Mouse (Mus musculus): ENCODE results near the gene Fto. TPM values are rescaled to one million over a fixed set of nuclear protein-coding genes. Genes with fewer than 3 reads are reported as not detected.

Fto gene
- total RNA-seq, 1 experiment = 16.8 TPM

DNA sequence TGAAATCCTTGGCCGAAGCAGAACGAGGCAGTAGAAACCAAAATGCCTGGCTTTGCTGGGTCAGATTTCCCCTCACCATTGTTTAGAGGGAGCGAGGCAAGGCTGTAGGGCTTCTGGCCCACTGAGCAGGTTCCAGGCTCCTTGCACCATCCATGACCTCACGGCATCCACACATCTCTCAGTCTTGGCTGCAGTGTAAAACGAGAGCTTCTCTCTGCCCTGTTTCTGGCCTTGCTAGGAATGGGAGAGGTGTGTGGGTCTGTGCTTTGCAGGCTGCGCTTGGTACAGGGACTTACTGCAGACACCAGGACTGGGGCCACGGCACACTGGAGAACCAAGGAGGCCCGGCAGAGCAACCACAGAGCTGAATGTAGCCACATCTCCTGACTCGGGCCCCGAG, 132.2 kb downstream of the Fto start:
- Histone ChIP-seq H3K9ac (ENCODE audit: insufficient read depth, low read depth, low read length, poor library complexity, severe bottlenecking) (no peak overlapping the region), H3K4me3 (ENCODE audit: insufficient read depth in 1 of 2, low read depth in 1 of 2, low read length in 2 of 2, poor library complexity in 1 of 2, severe bottlenecking in 1 of 2) (no peak overlapping the region), H3K36me3 (ENCODE audit: control insufficient read depth, insufficient read depth, low read length, poor library complexity, severe bottlenecking) (no peaks in the 10 kb centered on the region), H3K4me1 (ENCODE audit: control insufficient read depth in 2 of 2, insufficient read depth in 2 of 2, low read length in 2 of 2, poor library complexity in 1 of 2) (peaks cover 0 to 3% of the 10 kb centered on the region in 2 experiments; a peak in 1 of 4 replicates), H3K9me3 (ENCODE audit: control insufficient read depth, insufficient read depth, low read depth, low read length) (no peaks in the 10 kb centered on the region), H3K27ac (ENCODE audit: insufficient read depth, low read depth, low read length, poor library complexity, severe bottlenecking) (no peak overlapping the region)
- no peak for DNase-seq (ENCODE audit: low read depth, low spot score)
- in situ Hi-C loops (cut with MboI; ENCODE audit: low sequenced_read_pairs in 2 of 2, unreplicated experiment in 2 of 2) = no loop called here
- TF ChIP-seq CHD2 (IDR thresholded peaks at IDR 0.05; ENCODE audit: low read depth, low read length) (no peak), HCFC1 (IDR thresholded peaks at IDR 0.05; ENCODE audit: borderline replicate concordance, insufficient read depth, low read length) (no peak), ZC3H11A (IDR thresholded peaks at IDR 0.05; ENCODE audit: borderline replicate concordance, low read depth, low read length) (no peak), ZNF384 (IDR thresholded peaks at IDR 0.05; ENCODE audit: low read depth, low read length) (no peak), MAFK (IDR thresholded peaks at IDR 0.05; ENCODE audit: insufficient read depth, low read depth, low read length) (no peak)

DNA sequence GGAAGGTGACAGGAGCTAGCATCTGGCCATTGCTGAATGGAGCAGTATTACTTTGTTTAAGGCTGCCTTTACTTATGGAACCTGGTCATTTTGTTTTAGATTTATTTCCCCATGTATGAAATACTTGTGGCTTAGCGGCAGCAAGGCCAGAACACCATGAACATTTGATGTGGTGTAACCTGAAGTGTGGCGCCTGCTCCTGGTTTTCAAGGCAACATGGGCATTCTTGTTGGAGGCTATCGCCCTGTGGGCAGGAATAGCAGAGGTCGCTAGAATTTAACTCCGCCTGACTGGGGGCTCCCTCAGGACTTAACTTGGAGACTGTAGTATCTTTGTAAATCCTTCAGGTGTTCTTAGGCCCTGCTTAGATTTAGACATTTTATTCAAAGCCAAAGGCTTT, 132.7 kb downstream of the Fto start:
- peaks cover 0 to 3% of the 10 kb centered on the region in 2 experiments; a peak in 1 of 4 replicates for H3K4me1 ChIP-seq (ENCODE audit: control insufficient read depth in 2 of 2, insufficient read depth in 2 of 2, low read length in 2 of 2, poor library complexity in 1 of 2)
- no peak for DNase-seq (ENCODE audit: low read depth, low spot score)
- H3K36me3 ChIP-seq (ENCODE audit: control insufficient read depth, insufficient read depth, low read length, poor library complexity, severe bottlenecking) = no peaks in the 10 kb centered on the region
- H3K27ac ChIP-seq (ENCODE audit: insufficient read depth, low read depth, low read length, poor library complexity, severe bottlenecking) = no peak overlapping the region
- TF ChIP-seq MAFK (IDR thresholded peaks at IDR 0.05; ENCODE audit: insufficient read depth, low read depth, low read length) (no peak), HCFC1 (IDR thresholded peaks at IDR 0.05; ENCODE audit: borderline replicate concordance, insufficient read depth, low read length) (no peak), ZC3H11A (IDR thresholded peaks at IDR 0.05; ENCODE audit: borderline replicate concordance, low read depth, low read length) (no peak), ZNF384 (IDR thresholded peaks at IDR 0.05; ENCODE audit: low read depth, low read length) (no peak), CHD2 (IDR thresholded peaks at IDR 0.05; ENCODE audit: low read depth, low read length) (no peak)
- no peaks in the 10 kb centered on the region for H3K9me3 ChIP-seq (ENCODE audit: control insufficient read depth, insufficient read depth, low read depth, low read length)
- in situ Hi-C loops (cut with MboI; ENCODE audit: low sequenced_read_pairs in 2 of 2, unreplicated experiment in 2 of 2) = no loop called here
- no peak overlapping the region for H3K9ac ChIP-seq (ENCODE audit: insufficient read depth, low read depth, low read length, poor library complexity, severe bottlenecking)
- 0 out of 4 replicates have a peak overlapping the region, but pooled peaks of 1 of the 2 experiments have one; percentile 4 for H3K4me3 ChIP-seq (ENCODE audit: insufficient read depth in 1 of 2, low read depth in 1 of 2, low read length in 2 of 2, poor library complexity in 1 of 2, severe bottlenecking in 1 of 2)

DNA sequence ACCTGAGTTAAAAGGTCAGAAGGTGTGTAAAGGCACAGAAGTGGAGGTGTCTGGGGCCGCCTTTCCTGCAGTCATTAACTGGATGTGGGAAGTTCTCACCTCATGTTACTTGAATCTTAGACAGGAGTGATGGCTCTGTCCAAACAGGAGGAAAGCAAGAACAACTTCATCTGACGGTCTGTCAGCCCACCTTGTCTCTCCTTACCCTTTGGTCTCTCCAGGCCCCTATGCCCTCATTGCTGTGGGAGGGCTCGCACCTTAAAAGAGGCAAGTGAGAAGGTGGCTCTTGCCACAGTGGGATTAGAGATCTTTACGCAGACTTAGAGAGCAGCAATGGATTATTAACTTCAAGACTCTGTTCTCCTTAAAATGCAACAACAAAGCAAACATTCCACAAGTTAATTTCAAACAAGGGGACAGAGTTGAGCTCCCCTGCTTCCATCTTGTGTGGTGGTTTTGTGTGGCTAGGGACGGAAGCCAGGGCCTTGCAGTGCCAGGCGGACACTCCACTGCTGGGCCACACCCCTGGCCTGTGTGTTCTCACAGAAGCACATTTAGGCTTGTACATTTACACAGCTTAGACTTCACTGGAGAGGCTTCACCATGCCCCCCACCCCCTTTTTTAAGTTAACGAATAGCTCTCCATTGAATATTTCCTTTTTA, 135.5 kb downstream of the Fto start:
- no peak for DNase-seq (ENCODE audit: low read depth, low spot score)
- no peak for TF ChIP-seq ZC3H11A (IDR thresholded peaks at IDR 0.05; ENCODE audit: borderline replicate concordance, low read depth, low read length)
- in situ Hi-C loops (cut with MboI; ENCODE audit: low sequenced_read_pairs in 2 of 2, unreplicated experiment in 2 of 2) = no loop called here
- Histone ChIP-seq H3K27ac (ENCODE audit: insufficient read depth, low read depth, low read length, poor library complexity, severe bottlenecking) (no peak overlapping the region), H3K4me3 (ENCODE audit: insufficient read depth in 1 of 2, low read depth in 1 of 2, low read length in 2 of 2, poor library complexity in 1 of 2, severe bottlenecking in 1 of 2) (no peak overlapping the region), H3K9me3 (ENCODE audit: control insufficient read depth, insufficient read depth, low read depth, low read length) (no peaks in the 10 kb centered on the region), H3K36me3 (ENCODE audit: control insufficient read depth, insufficient read depth, low read length, poor library complexity, severe bottlenecking) (no peaks in the 10 kb centered on the region), H3K9ac (ENCODE audit: insufficient read depth, low read depth, low read length, poor library complexity, severe bottlenecking) (no peak overlapping the region), H3K4me1 (ENCODE audit: control insufficient read depth in 2 of 2, insufficient read depth in 2 of 2, low read length in 2 of 2, poor library complexity in 1 of 2) (no peaks in the 10 kb centered on the region)

DNA sequence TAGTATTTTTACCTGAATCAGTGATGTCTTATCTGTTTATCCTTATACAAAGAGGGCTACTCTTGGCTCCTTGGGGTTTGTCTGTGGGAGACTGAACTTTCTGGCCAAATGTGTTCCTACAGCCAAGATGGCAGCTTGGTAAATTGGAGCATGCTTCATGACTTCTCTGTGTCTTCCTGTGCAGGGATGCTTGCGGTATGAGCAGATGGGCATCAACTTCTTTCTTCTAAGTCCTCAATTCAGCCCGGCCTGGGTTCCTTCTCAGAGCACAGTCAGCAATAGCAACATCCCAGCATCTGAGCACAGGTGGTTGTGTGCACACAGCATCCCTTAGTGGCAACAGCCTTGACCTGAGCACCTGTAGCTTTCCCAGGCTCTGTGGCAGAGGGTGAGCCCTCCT, 141.6 kb downstream of the Fto start:
- Histone ChIP-seq H3K4me3 (ENCODE audit: insufficient read depth in 1 of 2, low read depth in 1 of 2, low read length in 2 of 2, poor library complexity in 1 of 2, severe bottlenecking in 1 of 2) (no peak overlapping the region), H3K9me3 (ENCODE audit: control insufficient read depth, insufficient read depth, low read depth, low read length) (no peaks in the 10 kb centered on the region), H3K4me1 (ENCODE audit: control insufficient read depth in 2 of 2, insufficient read depth in 2 of 2, low read length in 2 of 2, poor library complexity in 1 of 2) (no peaks in the 10 kb centered on the region), H3K9ac (ENCODE audit: insufficient read depth, low read depth, low read length, poor library complexity, severe bottlenecking) (no peak overlapping the region), H3K36me3 (ENCODE audit: control insufficient read depth, insufficient read depth, low read length, poor library complexity, severe bottlenecking) (no peaks in the 10 kb centered on the region), H3K27ac (ENCODE audit: insufficient read depth, low read depth, low read length, poor library complexity, severe bottlenecking) (no peak overlapping the region)
- TF ChIP-seq ZC3H11A (IDR thresholded peaks at IDR 0.05; ENCODE audit: borderline replicate concordance, low read depth, low read length) = no peak
- no peak for TF ChIP-seq ZNF384 (IDR thresholded peaks at IDR 0.05; ENCODE audit: low read depth, low read length)
- TF ChIP-seq MAFK (IDR thresholded peaks at IDR 0.05; ENCODE audit: insufficient read depth, low read depth, low read length) = no peak
- TF ChIP-seq HCFC1 (IDR thresholded peaks at IDR 0.05; ENCODE audit: borderline replicate concordance, insufficient read depth, low read length) = no peak
- TF ChIP-seq CHD2 (IDR thresholded peaks at IDR 0.05; ENCODE audit: low read depth, low read length) = no peak
- DNase-seq (ENCODE audit: low read depth, low spot score) = no peak
- in situ Hi-C loops (cut with MboI; ENCODE audit: low sequenced_read_pairs in 2 of 2, unreplicated experiment in 2 of 2) = no loop called here

DNA sequence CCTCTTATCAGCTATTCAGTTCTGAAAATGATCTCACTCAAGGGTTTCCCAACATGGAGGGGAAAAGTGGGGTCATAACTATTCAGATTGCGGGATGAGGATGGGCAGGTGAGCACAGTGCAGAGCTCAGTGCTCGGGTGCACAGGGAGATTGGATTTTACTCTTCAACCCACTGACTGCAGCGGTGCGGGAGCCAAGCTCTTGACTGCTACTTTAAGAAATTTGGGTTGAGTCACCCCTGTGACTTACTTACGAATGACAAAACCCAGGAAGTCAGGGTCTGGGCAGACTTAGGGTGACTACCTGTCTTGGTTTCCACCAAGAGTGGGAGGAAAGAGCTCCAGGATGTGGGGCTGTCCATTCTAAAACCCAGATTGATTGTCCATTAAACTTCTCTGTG, 142.3 kb downstream of the Fto start:
- no peaks in the 10 kb centered on the region for H3K36me3 ChIP-seq (ENCODE audit: control insufficient read depth, insufficient read depth, low read length, poor library complexity, severe bottlenecking)
- H3K9me3 ChIP-seq (ENCODE audit: control insufficient read depth, insufficient read depth, low read depth, low read length) = no peaks in the 10 kb centered on the region
- TF ChIP-seq HCFC1 (IDR thresholded peaks at IDR 0.05; ENCODE audit: borderline replicate concordance, insufficient read depth, low read length) (no peak), ZC3H11A (IDR thresholded peaks at IDR 0.05; ENCODE audit: borderline replicate concordance, low read depth, low read length) (no peak), ZNF384 (IDR thresholded peaks at IDR 0.05; ENCODE audit: low read depth, low read length) (no peak), MAFK (IDR thresholded peaks at IDR 0.05; ENCODE audit: insufficient read depth, low read depth, low read length) (no peak), CHD2 (IDR thresholded peaks at IDR 0.05; ENCODE audit: low read depth, low read length) (no peak)
- H3K9ac ChIP-seq (ENCODE audit: insufficient read depth, low read depth, low read length, poor library complexity, severe bottlenecking) = no peak overlapping the region
- no peak for DNase-seq (ENCODE audit: low read depth, low spot score)
- no peak overlapping the region for H3K27ac ChIP-seq (ENCODE audit: insufficient read depth, low read depth, low read length, poor library complexity, severe bottlenecking)
- no peak overlapping the region for H3K4me3 ChIP-seq (ENCODE audit: insufficient read depth in 1 of 2, low read depth in 1 of 2, low read length in 2 of 2, poor library complexity in 1 of 2, severe bottlenecking in 1 of 2)
- H3K4me1 ChIP-seq (ENCODE audit: control insufficient read depth in 2 of 2, insufficient read depth in 2 of 2, low read length in 2 of 2, poor library complexity in 1 of 2) = no peaks in the 10 kb centered on the region
- in situ Hi-C loops (cut with MboI; ENCODE audit: low sequenced_read_pairs in 2 of 2, unreplicated experiment in 2 of 2) = no loop called here
